26 mouse cellular contexts compared by ENCODE assay signal in genomic region chr1:71115781-71116180, GRCm38 (mm10). TPM values are rescaled to one million over a fixed set of nuclear protein-coding genes. Genes with fewer than 3 reads are reported as not detected.
DNase-seq lines count a peak whose midpoint lies in the region; ATAC-seq and TF ChIP-seq lines count a peak whose summit lies in the region.
"Had no signal": no experiment of that assay in that cellular context is flagged by ENCODE, and none has a peak within 500 bp of the region (broad histone marks: within the 10 kb centered on the region; RNA-seq: fewer than 3 reads in every experiment).

No protein-coding gene starts in this region.

- dilution Hi-C loops in CH12.LX (cut with MboI; ENCODE audit: extremely low pct_ligation_motif_present, extremely low pct_unique_long_range_greater_than_20kb, low sequenced_read_pairs) = no loop called here

- H3K79me2 ChIP-seq in CH12.LX (replicated peaks; ENCODE audit: control insufficient read depth, extremely low read depth, insufficient read depth, poor library complexity, severe bottlenecking) = no peaks in the 10 kb centered on the region

- peaks cover 9 to 35% of the 10 kb centered on the region in 2 experiments for H3K4me1 ChIP-seq in CH12.LX (ENCODE audit: control insufficient read depth in 1 of 2, insufficient read depth in 2 of 2)
- no peaks in the 10 kb centered on the region for H3K4me1 ChIP-seq in neural tube, embryonic 15.5 days
- H3K4me1 ChIP-seq: forebrain, embryonic 13.5 days; heart, embryonic 12.5 days; heart, embryonic 15.5 days had no signal

- TF ChIP-seq POLR2A in CH12.LX (IDR thresholded peaks at IDR 0.05; ENCODE audit: low read depth, low read length) = no peak

- peak overlapping the region; percentile 23; the same call in 1 of the 2 replicates for H3K9ac ChIP-seq in CH12.LX (ENCODE audit: insufficient read depth, low read depth)
- no peak overlapping the region for H3K9ac ChIP-seq in neural tube, embryonic 15.5 days (replicated peaks)
- H3K9ac ChIP-seq: forebrain, embryonic 13.5 days; heart, embryonic 12.5 days; heart, embryonic 15.5 days; hindbrain, embryonic 13.5 days had no signal

- peak; percentile 98 for ATAC-seq in granulocyte monocyte progenitor cell, adult 5-6 weeks (replicated peaks; ENCODE audit: poor library complexity, severe bottlenecking)
- ATAC-seq in neutrophil, adult 5-6 weeks (ENCODE audit: extremely low read depth, insufficient number of reproducible peaks, low FRiP score, poor library complexity, severe bottlenecking) = peak; percentile 60; the same call in 1 of the 2 replicates
- no peak for ATAC-seq in neural tube, embryonic 15.5 days (ENCODE audit: low FRiP score)
- ATAC-seq: forebrain, embryonic 13.5 days; forebrain, embryonic 16.5 days; hindbrain, embryonic 16.5 days; Patski had no signal

- peak overlapping the region; percentile 27 for H3K4me2 ChIP-seq in CH12.LX (ENCODE audit: insufficient read depth, low read depth, poor library complexity, severe bottlenecking)
- H3K4me2 ChIP-seq in neural tube, embryonic 15.5 days = no peak overlapping the region
- H3K4me2 ChIP-seq: forebrain, embryonic 13.5 days; heart, embryonic 12.5 days; heart, embryonic 15.5 days; hindbrain, embryonic 13.5 days had no signal

- DNase-seq in CH12.LX (ENCODE audit: extremely low read depth) = peak; percentile 43
- DNase-seq in yolk sac, embryonic 10.5 days (ENCODE audit: low spot score) = no peak
- no peak for DNase-seq in adrenal gland, postnatal 4 days (ENCODE audit: low spot score in 2 of 2)
- DNase-seq: adrenal gland, postnatal 14 days; cerebellum, adult 11-12 months; cerebellum, adult 8-10 months; cerebellum, postnatal 10 days; cerebellum, postnatal 36 days; gastrocnemius, adult 2 months; gastrocnemius, postnatal 14 days; heart, adult 18-20 months; heart, postnatal 10 days; heart, postnatal 36 days had no signal

- TF ChIP-seq RAD21 in CH12.LX (IDR thresholded peaks at IDR 0.05; ENCODE audit: low read depth, low read length) = no peak

- no peaks in the 10 kb centered on the region for H3K27me3 ChIP-seq in CH12.LX (replicated peaks)
- H3K27me3 ChIP-seq in neural tube, embryonic 15.5 days (replicated peaks) = no peaks in the 10 kb centered on the region
- H3K27me3 ChIP-seq: forebrain, embryonic 13.5 days; heart, embryonic 12.5 days; heart, embryonic 15.5 days; hindbrain, embryonic 13.5 days had no signal

- no peak overlapping the region for H3K27ac ChIP-seq in CH12.LX (ENCODE audit: insufficient read depth, low read depth)
- no peak overlapping the region for H3K27ac ChIP-seq in neural tube, embryonic 15.5 days (replicated peaks)
- H3K27ac ChIP-seq: forebrain, embryonic 10.5 days; forebrain, embryonic 13.5 days; gastrocnemius, adult 2 months; heart, embryonic 15.5 days; hindbrain, embryonic 10.5 days; hindbrain, embryonic 13.5 days had no signal

- WGBS in neural tube, embryonic 15.5 days = 90% methylated on average over 2 of the region's 2 CpGs

- H3K36me3 ChIP-seq in CH12.LX (replicated peaks in 1 of 2; ENCODE audit: control insufficient read depth in 1 of 2, insufficient read depth in 1 of 2, low read length in 1 of 2) = no peaks in the 10 kb centered on the region
- H3K36me3 ChIP-seq in neural tube, embryonic 15.5 days = no peaks in the 10 kb centered on the region
- H3K36me3 ChIP-seq: forebrain, embryonic 10.5 days; G1E; heart, embryonic 12.5 days; heart, embryonic 15.5 days; hindbrain, embryonic 10.5 days; hindbrain, embryonic 13.5 days had no signal

- TF ChIP-seq CTCF in CH12.LX (conservative IDR thresholded peaks at IDR 0.05 in 1 of 2, IDR thresholded peaks at IDR 0.05 in 1 of 2; ENCODE audit: low read depth in 2 of 2, low read length in 2 of 2) = no peak

- no peak overlapping the region for H3K4me3 ChIP-seq in CH12.LX (replicated peaks in 1 of 3; ENCODE audit: low read depth in 2 of 3, low read length in 2 of 3, poor library complexity in 1 of 3)
- H3K4me3 ChIP-seq in neural tube, embryonic 15.5 days (replicated peaks) = no peak overlapping the region
- H3K4me3 ChIP-seq: forebrain, embryonic 10.5 days; forebrain, embryonic 13.5 days; gastrocnemius, adult 2 months; heart, embryonic 12.5 days; heart, embryonic 15.5 days; hindbrain, embryonic 10.5 days; hindbrain, embryonic 13.5 days had no signal

- H3K9me3 ChIP-seq in CH12.LX (replicated peaks; ENCODE audit: low read length) = no peaks in the 10 kb centered on the region
- no peaks in the 10 kb centered on the region for H3K9me3 ChIP-seq in neural tube, embryonic 15.5 days (replicated peaks)
- H3K9me3 ChIP-seq: forebrain, embryonic 10.5 days; forebrain, embryonic 13.5 days; G1E; heart, embryonic 12.5 days; heart, embryonic 15.5 days; hindbrain, embryonic 10.5 days; hindbrain, embryonic 13.5 days had no signal

- in situ Hi-C loops in CH12.LX (cut with MboI; ENCODE audit: low pct_ligation_motif_present, low pct_unique_long_range_greater_than_20kb, low sequenced_read_pairs) = no loop called here

- TF ChIP-seq EP300 in CH12.LX (IDR thresholded peaks at IDR 0.05; ENCODE audit: low read length) = peak; percentile 98

TF ChIP-seq in CH12.LX, 34 proteins besides CTCF, POLR2A, EP300 and RAD21:
- TF ChIP-seq JUND (conservative IDR thresholded peaks at IDR 0.05; ENCODE audit: low read depth, low read length) = no peak; the same call in 1 of the 2 replicates
- TF ChIP-seq E2F4 (IDR thresholded peaks at IDR 0.05; ENCODE audit: insufficient replicate concordance, low read depth, low read length) = no peak
- peak; percentile 98 for TF ChIP-seq IRF4 (IDR thresholded peaks at IDR 0.05; ENCODE audit: low read depth, low read length)
- TF ChIP-seq JUN (IDR thresholded peaks at IDR 0.05; ENCODE audit: insufficient read depth, low read depth, low read length) = no peak
- TF ChIP-seq MEF2A (IDR thresholded peaks at IDR 0.05; ENCODE audit: borderline replicate concordance, low read depth, low read length) = no peak
- no peak for TF ChIP-seq SMC3 (IDR thresholded peaks at IDR 0.05; ENCODE audit: low read depth, low read length)
- TF ChIP-seq ZC3H11A (IDR thresholded peaks at IDR 0.05; ENCODE audit: low read depth, low read length) = no peak
- TF ChIP-seq MXI1 (IDR thresholded peaks at IDR 0.05; ENCODE audit: low read depth, low read length) = no peak
- TF ChIP-seq BHLHE40 (IDR thresholded peaks at IDR 0.05; ENCODE audit: low read depth, low read length) = peak; percentile 28; the same call in 1 of the 2 replicates
- no peak for TF ChIP-seq SIN3A (IDR thresholded peaks at IDR 0.05; ENCODE audit: low read length)
- TF ChIP-seq CHD2 (IDR thresholded peaks at IDR 0.05; ENCODE audit: low read length) = no peak
- TF ChIP-seq ELF1 (IDR thresholded peaks at IDR 0.05; ENCODE audit: low read depth, low read length) = no peak
- no peak for TF ChIP-seq ZKSCAN1 (IDR thresholded peaks at IDR 0.05; ENCODE audit: borderline replicate concordance, low read depth, low read length)
- TF ChIP-seq NRF1 (IDR thresholded peaks at IDR 0.05; ENCODE audit: low read depth, low read length) = no peak
- TF ChIP-seq MAFK (IDR thresholded peaks at IDR 0.05; ENCODE audit: insufficient replicate concordance, low read length) = no peak
- TF ChIP-seq MYC (IDR thresholded peaks at IDR 0.05; ENCODE audit: low read depth, low read length) = no peak
- TF ChIP-seq ZMIZ1 (IDR thresholded peaks at IDR 0.05; ENCODE audit: low read depth, low read length) = no peak
- no peak for TF ChIP-seq PAX5 (IDR thresholded peaks at IDR 0.05; ENCODE audit: low read length)
- 0 out of 2 replicates have a peak, but pooled peaks have one; percentile 7 for TF ChIP-seq ETS1 (conservative IDR thresholded peaks at IDR 0.05; ENCODE audit: low read depth, low read length)
- no peak for TF ChIP-seq GABPA (IDR thresholded peaks at IDR 0.05; ENCODE audit: insufficient replicate concordance, low read depth, low read length)
- no peak for TF ChIP-seq MAX (IDR thresholded peaks at IDR 0.05; ENCODE audit: low read length)
- peak; percentile 30; the same call in 1 of the 2 replicates for TF ChIP-seq TCF12 (IDR thresholded peaks at IDR 0.05; ENCODE audit: low read depth, low read length)
- TF ChIP-seq MAZ (IDR thresholded peaks at IDR 0.05; ENCODE audit: low read depth, low read length) = no peak

RNA-seq across cellular contexts. Expression of gene Bard1, which starts 12.8 kb away (rescaled TPM):
- total RNA-seq in CH12.LX (2012; rRNA removed) (9.5 and 9.9 TPM in 2 replicates), CH12.LX (2014; rRNA removed) (7.7 and 8.8 TPM in 2 replicates)
- polyA plus RNA-seq in CH12.LX (2012; ENCODE audit: insufficient read length, low read depth) = 6.4 and 7.1 TPM in 2 replicates
- 15.3 and 15.9 TPM in 2 replicates for total RNA-seq in granulocyte monocyte progenitor cell, adult 5-6 weeks (2014; fragmentation: Nextera tagmentation)
- total RNA-seq in granulocyte monocyte progenitor cell, adult 5-6 weeks (2017) = 11.2 and 13.6 TPM in 2 replicates
- 0.98 and 1.0 TPM in 2 replicates for total RNA-seq in neutrophil, adult 5-6 weeks (2017)
- polyA plus RNA-seq in neural tube, embryonic 15.5 days (2015; fragmentation: Nextera tagmentation; extraction: Ambion mirVana) = 0.51 and 1.4 TPM in 2 replicates
- 1 to 10 TPM; 6.5 to 7.3 TPM for total RNA-seq in adrenal gland, postnatal 4 days (2021)
